Mouse (Mus musculus) thymus, adult 2 months (tissue): ENCODE measurements at regions not wholly inside any gene's neighbourhood (a gene's known extent, or its start where the extent isn't known, plus 50 kb on each side); places are given as distances from the start of the nearest gene placed in this dataset.

Experiments used
- DNase-seq: peaks from one replicate; pipeline ENCODE4 v3.0.0; 2021
- H3K27ac ChIP-seq: fragments of 200-500 bp; 2 replicates; pipeline ENCODE4 v1.5.1; 2012; ENCODE audit warnings: low read length, control low read depth; ENCODE audit not compliant: control insufficient read depth, insufficient read depth
- H3K27me3 ChIP-seq: fragments of 200-500 bp; 2 replicates; pipeline ENCODE4 v1.6.1; 2012; ENCODE audit warnings: mild to moderate bottlenecking, low read length, moderate library complexity, mixed read lengths; ENCODE audit not compliant: control insufficient read depth, insufficient read depth
- H3K36me3 ChIP-seq: fragments of 200-500 bp; 2 replicates; pipeline ENCODE4 v1.6.1; 2012; ENCODE audit warnings: mild to moderate bottlenecking, low read length, moderate library complexity; ENCODE audit not compliant: control insufficient read depth, insufficient read depth
- H3K4me1 ChIP-seq: fragments of 200-500 bp; replicated peaks from 2 replicates; pipeline ENCODE4 v1.6.1; 2012; ENCODE audit warnings: low read length; ENCODE audit not compliant: control insufficient read depth, insufficient read depth
- H3K4me3 ChIP-seq: fragments of 200-500 bp; 2 replicates; pipeline ENCODE4 v1.5.1; 2012; ENCODE audit warnings: mild to moderate bottlenecking, low read length, control low read depth, moderate library complexity; ENCODE audit not compliant: control insufficient read depth, insufficient read depth
- CTCF ChIP-seq: fragments of 200-500 bp; IDR thresholded peaks from 2 replicates; pipeline ENCODE4 v1.5.1; 2012; ENCODE audit warnings: mild to moderate bottlenecking, control low read depth, low read length, moderate library complexity, borderline replicate concordance; ENCODE audit not compliant: control insufficient read depth, poor library complexity, insufficient read depth; ENCODE audit errors: extremely low read depth
- POLR2A ChIP-seq: fragments of 200-500 bp; IDR thresholded peaks from 2 replicates; pipeline ENCODE4 v1.6.1; 2012; ENCODE audit warnings: mild to moderate bottlenecking, low read length, control low read depth, moderate library complexity; ENCODE audit not compliant: control insufficient read depth, poor library complexity, insufficient read depth; ENCODE audit errors: extremely low read depth
- WGBS: fragments of 180-500 bp; shearing (Covaris S2); methylation state at CpG from one replicate; pipeline ENCODE4 v1.1.7; 2018; 5-methylcytosine and 5-hydroxymethylcytosine counted together

- 51% methylated on average over 12 of the region's 12 CpGs for WGBS
- H3K27me3 ChIP-seq = no peaks in the 10 kb centered on the region
- peaks cover 3% of the 10 kb centered on the region; the same call in 1 of the 2 replicates for H3K4me1 ChIP-seq
Measured at GRCm38 (mm10) chr10:96955036-96955775, 338.4 kb downstream of the Btg1 start.

GRCm38 (mm10) chr10:96955776-96956448 lies 339.1 kb downstream of the Btg1 start:
- no peak for DNase-seq
- no peaks in the 10 kb centered on the region for H3K36me3 ChIP-seq
- 67% methylated on average over 16 of the region's 16 CpGs for WGBS
- no peak for TF ChIP-seq POLR2A
- TF ChIP-seq CTCF = no peak
- H3K27ac ChIP-seq = no peak overlapping the region
- peaks cover 3% of the 10 kb centered on the region; the same call in 1 of the 2 replicates for H3K4me1 ChIP-seq
- no peak overlapping the region for H3K4me3 ChIP-seq
- H3K27me3 ChIP-seq = no peaks in the 10 kb centered on the region

More at GRCm38 (mm10) chr10:96955036-96955775, 338.4 kb downstream of the Btg1 start:
- Histone ChIP-seq H3K27ac (no peak overlapping the region), H3K4me3 (no peak overlapping the region), H3K36me3 (no peaks in the 10 kb centered on the region)
- TF ChIP-seq CTCF (no peak), POLR2A (no peak)
- DNase-seq = no peak

GRCm38 (mm10) chr10:96956449-96956834 lies 339.6 kb downstream of the Btg1 start:
- no peaks in the 10 kb centered on the region for H3K36me3 ChIP-seq
- no peaks in the 10 kb centered on the region for H3K27me3 ChIP-seq
- H3K27ac ChIP-seq = no peak overlapping the region
- no peak for TF ChIP-seq CTCF
- TF ChIP-seq POLR2A = no peak
- no peak for DNase-seq
- H3K4me3 ChIP-seq = no peak overlapping the region
- WGBS = 98% methylated on average over 5 of the region's 5 CpGs
- H3K4me1 ChIP-seq = peaks cover 3% of the 10 kb centered on the region; the same call in 1 of the 2 replicates

- no peak for TF ChIP-seq POLR2A
- no peak for TF ChIP-seq CTCF
- WGBS = 96% methylated on average over 2 of the region's 2 CpGs
Measured at GRCm38 (mm10) chr10:96957019-96957418, 340.2 kb downstream of the Btg1 start.

GRCm38 (mm10) chr10:96969825-96970224 lies 353.0 kb downstream of the Btg1 start:
- 96% methylated on average over 1 of the region's 1 CpGs for WGBS
- H3K4me1 ChIP-seq = no peaks in the 10 kb centered on the region
- no peaks in the 10 kb centered on the region for H3K36me3 ChIP-seq
- DNase-seq = no peak
- TF ChIP-seq CTCF (no peak), POLR2A (no peak)
- H3K4me3 ChIP-seq = no peak overlapping the region
- no peaks in the 10 kb centered on the region for H3K27me3 ChIP-seq
- H3K27ac ChIP-seq = no peak overlapping the region

More at GRCm38 (mm10) chr10:96957019-96957418, 340.2 kb downstream of the Btg1 start:
- peaks cover 3% of the 10 kb centered on the region; the same call in 1 of the 2 replicates for H3K4me1 ChIP-seq
- no peak overlapping the region for H3K4me3 ChIP-seq
- H3K36me3 ChIP-seq = no peaks in the 10 kb centered on the region
- no peak overlapping the region for H3K27ac ChIP-seq
- H3K27me3 ChIP-seq = no peaks in the 10 kb centered on the region
- DNase-seq = no peak

- no peak for DNase-seq
- 75% methylated on average over 4 of the region's 4 CpGs for WGBS
- no peaks in the 10 kb centered on the region for H3K36me3 ChIP-seq
- TF ChIP-seq CTCF = no peak
- TF ChIP-seq POLR2A = no peak
- no peaks in the 10 kb centered on the region for H3K27me3 ChIP-seq
- no peak overlapping the region for H3K27ac ChIP-seq
- no peak overlapping the region for H3K4me3 ChIP-seq
- H3K4me1 ChIP-seq = no peaks in the 10 kb centered on the region
Measured at GRCm38 (mm10) chr10:96970737-96971136, 353.9 kb downstream of the Btg1 start.
